Mouse (Mus musculus): ENCODE measurements around the gene Ak2.

GRCm38 (mm10) chr4:128957155-128957911 is 34.4 kb upstream of the Ak2 start:
- TF ChIP-seq CTCF (IDR thresholded peaks at IDR 0.05; ENCODE audit: low read depth) (peak; percentile 77), EP300 (IDR thresholded peaks at IDR 0.05; ENCODE audit: low read depth) (no peak)
